ENCODE assay signal across 9 mouse cellular contexts in the genomic region with DNA sequence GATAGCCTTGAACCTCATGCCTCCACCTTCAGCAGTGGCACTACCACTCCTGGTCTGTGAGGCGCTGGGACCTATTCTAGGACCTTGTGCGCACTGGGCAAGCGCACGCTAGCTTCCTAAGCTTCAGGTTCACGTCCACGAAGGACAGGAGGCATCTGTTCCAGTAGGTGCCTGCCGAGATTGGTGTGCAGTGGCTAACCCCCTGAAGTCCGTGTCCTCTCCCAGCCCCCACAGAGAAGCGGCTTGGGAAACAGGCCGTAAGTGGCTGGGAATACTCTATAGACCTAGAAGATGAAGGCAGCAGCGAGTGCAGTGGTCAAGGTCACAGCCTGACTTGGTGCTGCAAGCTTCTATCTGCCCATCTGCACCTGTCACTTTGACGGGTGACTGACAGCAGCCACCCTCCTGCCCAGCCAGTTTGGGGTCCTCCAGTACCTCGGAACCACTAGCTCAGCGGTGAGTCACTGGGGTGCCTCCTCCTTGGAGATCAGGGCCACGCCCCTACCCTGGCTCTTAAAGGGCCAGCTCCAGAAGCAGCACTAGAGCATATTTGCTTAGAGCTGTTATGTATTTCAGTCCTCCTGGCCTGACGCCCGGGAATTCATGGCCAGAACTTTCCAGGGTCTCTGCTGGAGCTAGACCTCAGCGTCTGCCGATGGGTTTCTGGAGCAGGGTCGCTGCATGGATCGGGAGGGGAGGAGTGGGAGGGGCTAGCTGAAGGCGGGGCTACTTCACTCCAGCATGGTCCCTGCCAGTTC. TPM values are rescaled to one million over a fixed set of nuclear protein-coding genes. Genes with fewer than 3 reads are reported as not detected.
A peak's percentile ranks its signal among the peaks of the same experiment; 100 is the strongest.
DNase-seq lines count a peak whose midpoint lies in the region; ATAC-seq and TF ChIP-seq lines count a peak whose summit lies in the region.
"Had no signal": no experiment of that assay in that cellular context is flagged by ENCODE, and none has a peak within 500 bp of the region (broad histone marks: within the 10 kb centered on the region; RNA-seq: fewer than 3 reads in every experiment).

No protein-coding gene starts in this region.

- H3K36me3 ChIP-seq in intestine, postnatal 0 days (ENCODE audit: control insufficient read depth, insufficient read depth), result no peaks in the 10 kb centered on the region
- H3K36me3 ChIP-seq in limb, embryonic 10.5 days, result peaks cover 4% of the 10 kb centered on the region; the same call in 1 of the 2 replicates
- no peaks in the 10 kb centered on the region for H3K36me3 ChIP-seq in midbrain, embryonic 11.5 days (ENCODE audit: control insufficient read depth, insufficient read depth, low read length)

- H3K4me1 ChIP-seq in intestine, postnatal 0 days (replicated peaks; ENCODE audit: control insufficient read depth, insufficient read depth, low read length), result peaks cover 15% of the 10 kb centered on the region; the same call in 1 of the 2 replicates
- peaks cover 78% of the 10 kb centered on the region for H3K4me1 ChIP-seq in limb, embryonic 10.5 days
- peaks cover 27% of the 10 kb centered on the region for H3K4me1 ChIP-seq in midbrain, embryonic 11.5 days (ENCODE audit: control insufficient read depth, insufficient read depth, low read length)

- peak overlapping the region; percentile 86 for H3K4me2 ChIP-seq in intestine, postnatal 0 days (replicated peaks; ENCODE audit: low read depth)
- H3K4me2 ChIP-seq in midbrain, embryonic 11.5 days, result peak overlapping the region; percentile 67

- H3K9ac ChIP-seq in intestine, postnatal 0 days (ENCODE audit: low read depth, low read length), result peak overlapping the region; percentile 57
- H3K9ac ChIP-seq in midbrain, embryonic 11.5 days (ENCODE audit: low read length), result peak overlapping the region; percentile 53; the same call in 1 of the 2 replicates

- peak overlapping the region; percentile 56 for H3K4me3 ChIP-seq in intestine, postnatal 0 days (ENCODE audit: low read depth, low read length)
- H3K4me3 ChIP-seq in limb, embryonic 10.5 days, result peak overlapping the region; percentile 57
- peak overlapping the region; percentile 38 for H3K4me3 ChIP-seq in midbrain, embryonic 11.5 days (ENCODE audit: low read depth, low read length)

- TF ChIP-seq CTCF in intestine, postnatal 0 days (IDR thresholded peaks at IDR 0.05; ENCODE audit: low read depth), result no peak

- H3K27me3 ChIP-seq in intestine, postnatal 0 days (replicated peaks; ENCODE audit: control insufficient read depth, insufficient read depth, low read length), result no peaks in the 10 kb centered on the region
- H3K27me3 ChIP-seq in limb, embryonic 10.5 days (ENCODE audit: low read depth, poor library complexity, severe bottlenecking), result no peaks in the 10 kb centered on the region
- no peaks in the 10 kb centered on the region for H3K27me3 ChIP-seq in midbrain, embryonic 11.5 days (ENCODE audit: control insufficient read depth, insufficient read depth, low read length)
- H3K27me3 ChIP-seq: Patski had no signal

- WGBS in intestine, postnatal 0 days, result 13% methylated on average over 22 of the region's 22 CpGs
- 12% methylated on average over 22 of the region's 22 CpGs for WGBS in limb, embryonic 10.5 days
- 9% methylated on average over 22 of the region's 22 CpGs for WGBS in midbrain, embryonic 11.5 days

- no peaks in the 10 kb centered on the region for H3K9me3 ChIP-seq in intestine, postnatal 0 days (ENCODE audit: control insufficient read depth)
- H3K9me3 ChIP-seq in limb, embryonic 10.5 days (replicated peaks), result no peaks in the 10 kb centered on the region
- no peaks in the 10 kb centered on the region for H3K9me3 ChIP-seq in midbrain, embryonic 11.5 days (ENCODE audit: control insufficient read depth, low read length)

- ATAC-seq in intestine, postnatal 0 days, result peak; percentile 60
- peak; percentile 60 for ATAC-seq in midbrain, embryonic 11.5 days (ENCODE audit: low FRiP score)
- ATAC-seq: Patski had no signal

- no peak overlapping the region for H3K27ac ChIP-seq in intestine, postnatal 0 days (ENCODE audit: low read depth, low read length)
- peak overlapping the region; percentile 69; the same call in 1 of the 2 replicates for H3K27ac ChIP-seq in limb, embryonic 10.5 days
- H3K27ac ChIP-seq in midbrain, embryonic 11.5 days (ENCODE audit: low read depth, low read length), result no peak overlapping the region

- peak; percentile 83 for DNase-seq in layer of hippocampus, adult 11-12 months (ENCODE audit: low spot score)
- no peak for DNase-seq in layer of hippocampus, adult 9-10 months (ENCODE audit: low spot score)
- DNase-seq in embryo, embryonic 10.5 days (ENCODE audit: low spot score), result peak; percentile 76
- DNase-seq in heart, adult 11 months, result peak; percentile 98
- DNase-seq in limb, embryonic 10.5 days (ENCODE audit: low spot score), result peak; percentile 60
- peak; percentile 91 for DNase-seq in midbrain, embryonic 11.5 days (ENCODE audit: low spot score, missing footprints)
- DNase-seq in skeletal muscle tissue, adult 2 months (ENCODE audit: low read depth, low spot score), result peak; percentile 79

RNA-seq across cellular contexts. Expression of a gene that starts 13.2 kb away (rescaled TPM):
- 8.4 and 8.5 TPM in 2 replicates for polyA plus RNA-seq in intestine, postnatal 0 days (2015; fragmentation: Nextera tagmentation; extraction: Ambion mirVana)
- 57.5 and 62.0 TPM in 2 replicates for polyA plus RNA-seq in limb, embryonic 10.5 days (2016; fragmentation: Nextera tagmentation; extraction: Ambion mirVana)
- 64.3 and 67.4 TPM in 2 replicates for polyA plus RNA-seq in midbrain, embryonic 11.5 days (2014; fragmentation: Nextera tagmentation; extraction: Ambion mirVana)

RNA-seq across cellular contexts. Expression of a gene that starts 55.4 kb away (rescaled TPM):
- polyA plus RNA-seq in intestine, postnatal 0 days (2015; fragmentation: Nextera tagmentation; extraction: Ambion mirVana), result 5.5 and 8.1 TPM in 2 replicates
- polyA plus RNA-seq in limb, embryonic 10.5 days (2016; fragmentation: Nextera tagmentation; extraction: Ambion mirVana), result 0.19 TPM in 1 of 2 replicates, not detected in the other
- polyA plus RNA-seq in midbrain, embryonic 11.5 days (2014; fragmentation: Nextera tagmentation; extraction: Ambion mirVana), result 0.10 TPM in 1 of 2 replicates, not detected in the other
